Mouse (Mus musculus): ENCODE measurements at regions not wholly inside any gene's neighbourhood (a gene's known extent, or its start where the extent isn't known, plus 50 kb on each side); places are given as distances from the start of the nearest gene placed in this dataset.

GRCm38 (mm10) chr15:31768959-31769844 is 167.6 kb downstream of the Fam173b start:
- TF ChIP-seq CTCF (IDR thresholded peaks at IDR 0.05; ENCODE audit: low read depth, low read length), result no peak
- TF ChIP-seq POLR2A (IDR thresholded peaks at IDR 0.05; ENCODE audit: extremely low read depth, insufficient read depth, low read length), result no peak

Data from liver, adult 2 months (tissue).